Mouse (Mus musculus) spleen, adult 2 months (tissue): ENCODE data around the gene Tbx20.

Experiments used
- CTCF ChIP-seq: fragments of 200-500 bp; IDR thresholded peaks from 2 replicates; pipeline ENCODE4 v1.5.1; 2011; ENCODE audit warnings: mild to moderate bottlenecking, inconsistent platforms; ENCODE audit not compliant: insufficient read depth, insufficient read length, insufficient replicate concordance; ENCODE audit errors: extremely low read depth
- POLR2A ChIP-seq: fragments of 200-500 bp; IDR thresholded peaks from 2 replicates; pipeline ENCODE4 v1.6.1; 2011; ENCODE audit warnings: low read depth, low read length, inconsistent platforms

DNA sequence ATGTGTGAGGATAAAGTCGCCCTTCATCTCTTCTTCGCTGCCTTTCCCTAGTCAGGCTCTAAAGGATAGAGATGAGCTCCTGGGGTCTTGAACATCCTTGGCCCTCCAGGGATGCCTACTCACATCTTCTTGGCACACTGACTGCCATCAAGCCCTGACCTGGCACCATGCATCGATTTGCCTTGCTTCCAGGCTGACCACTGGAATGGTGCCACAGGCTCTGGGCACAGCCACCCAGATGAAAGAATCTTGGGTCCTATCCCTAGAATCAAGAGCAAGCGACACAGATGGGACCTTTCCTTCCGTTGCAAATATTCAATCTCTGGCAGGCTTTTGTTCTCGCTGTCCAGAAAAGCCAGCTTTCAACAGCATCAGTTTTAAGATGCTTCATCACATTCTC, 38.4 kb upstream of the Tbx20 start:
- no peak for TF ChIP-seq CTCF
- no peak for TF ChIP-seq POLR2A
